Mouse (Mus musculus) embryonic fibroblast, embryonic 13.5 days (primary cell): ENCODE results near the gene Isy1. TPM values are rescaled to one million over a fixed set of nuclear protein-coding genes. Genes with fewer than 3 reads are reported as not detected.

Experiments
- H3K27ac ChIP-seq: 2 replicates; pipeline ENCODE4 v1.5.1; 2012; ENCODE audit warnings: low read length, control low read depth, inconsistent platforms; ENCODE audit not compliant: insufficient read depth
- H3K4me1 ChIP-seq: 2 replicates; pipeline ENCODE4 v1.6.1; 2011; ENCODE audit warnings: low read length; ENCODE audit not compliant: control insufficient read depth, insufficient read depth
- H3K4me3 ChIP-seq: 2 replicates; pipeline ENCODE4 v1.5.1; 2011; ENCODE audit warnings: mild to moderate bottlenecking, control low read depth, low read length; ENCODE audit not compliant: insufficient read depth
- CTCF ChIP-seq: IDR thresholded peaks from 2 replicates; pipeline ENCODE4 v1.5.1; 2011; ENCODE audit warnings: mild to moderate bottlenecking, control low read depth, low read length, moderate library complexity, borderline replicate concordance; ENCODE audit not compliant: insufficient read depth
- POLR2A ChIP-seq: IDR thresholded peaks from 2 replicates; pipeline ENCODE4 v1.6.1; 2011; ENCODE audit warnings: low read depth, mild to moderate bottlenecking, control low read depth, low read length, moderate library complexity
- polyA plus RNA-seq: library from polyadenylated mRNA; stranded (reverse); fragments of >200 nt; gene quantifications from 2 replicates; pipeline ENCODE4 v1.2.4, GENCODE M21; 2011; ENCODE audit warnings: low read depth; ENCODE audit not compliant: missing spikeins, insufficient read length

Isy1 gene
- polyA plus RNA-seq, 1 experiment, result 48.9 TPM

DNA sequence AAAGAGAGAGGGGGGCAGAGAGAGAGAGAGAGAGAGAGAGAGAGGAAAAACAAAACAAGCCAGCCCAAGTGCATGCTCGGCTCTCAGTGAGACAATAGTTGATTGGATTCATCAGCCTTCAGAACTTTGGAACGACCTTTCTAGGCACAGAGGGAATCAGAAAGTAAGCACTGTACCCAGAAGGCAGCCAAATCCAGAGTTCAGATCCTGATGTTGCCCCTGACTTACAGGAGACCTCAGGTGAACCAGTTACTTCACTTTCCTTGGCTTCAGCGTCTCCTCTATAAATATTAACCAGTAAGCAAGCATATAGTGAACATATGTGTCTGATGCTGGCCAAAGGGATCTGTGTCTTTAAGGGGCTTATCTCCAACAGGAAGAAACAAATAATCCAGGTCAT, 30.1 kb downstream of the Isy1 start:
- TF ChIP-seq POLR2A (no peak), CTCF (no peak)
- peaks cover 8% of the 10 kb centered on the region; the same call in 1 of the 2 replicates for H3K4me1 ChIP-seq

DNA sequence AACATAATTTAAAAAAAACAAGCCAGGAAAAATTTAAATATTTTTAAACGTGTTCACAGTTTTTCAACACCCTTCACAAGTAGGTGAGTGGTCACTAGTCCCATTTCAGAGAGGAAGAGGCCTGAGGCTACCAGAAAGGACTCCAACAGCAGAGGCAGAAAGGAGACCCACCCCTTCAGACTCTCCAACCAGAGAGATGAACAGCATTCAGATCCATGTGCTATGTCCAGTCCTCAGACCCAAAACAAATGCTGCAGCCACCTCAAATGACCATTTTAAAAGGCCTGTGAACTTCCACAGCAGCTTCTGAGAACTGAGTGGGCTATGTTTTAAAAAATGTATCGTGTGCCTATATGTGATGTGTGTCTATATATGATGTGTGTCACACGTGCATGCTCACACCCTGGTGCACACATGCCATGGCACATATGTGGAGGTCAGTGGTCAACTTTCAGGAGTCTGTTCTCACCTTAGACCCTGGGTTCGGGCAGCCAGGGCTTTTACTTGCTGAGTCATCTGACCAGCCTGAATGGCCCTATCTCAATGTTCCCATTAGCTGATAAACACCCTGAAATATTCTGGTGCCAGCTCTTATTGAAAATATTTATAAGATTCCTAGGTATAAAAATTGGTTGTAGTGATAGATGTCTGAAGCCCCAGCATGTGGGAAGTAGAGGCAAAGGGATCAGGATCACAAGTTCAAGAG, 30.7 kb downstream of the Isy1 start:
- no peak overlapping the region for H3K27ac ChIP-seq
- H3K4me1 ChIP-seq, result peaks cover 4% of the 10 kb centered on the region; the same call in 1 of the 2 replicates
- TF ChIP-seq POLR2A, result no peak
- no peak for TF ChIP-seq CTCF
- no peak overlapping the region for H3K4me3 ChIP-seq

More for the DNA sequence above, 30.1 kb downstream of the Isy1 start:
- Histone ChIP-seq H3K4me3 (no peak overlapping the region), H3K27ac (no peak overlapping the region)

DNA sequence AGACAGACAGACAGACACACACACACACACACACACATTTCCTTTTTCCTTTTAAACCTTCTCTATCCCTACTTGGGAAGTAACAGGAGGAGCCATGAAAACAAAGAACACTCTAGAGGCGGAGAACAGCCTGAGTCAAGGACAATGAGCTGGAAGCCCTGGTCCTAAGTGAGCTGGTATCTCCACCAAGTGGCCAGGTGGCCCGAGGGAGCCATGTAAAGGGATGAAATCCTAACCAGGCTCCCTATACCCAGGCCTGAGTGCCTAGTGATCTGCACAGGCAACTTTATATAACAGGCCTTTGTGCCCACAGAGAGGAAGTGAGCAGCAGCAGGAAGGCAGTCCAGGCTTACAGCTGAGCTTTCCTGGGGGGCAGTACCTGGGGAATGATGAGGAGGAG, 31.7 kb downstream of the Isy1 start:
- Histone ChIP-seq H3K27ac (no peak overlapping the region), H3K4me1 (0 out of 2 replicates have a peak, but pooled peaks cover 4% of the 10 kb centered on the region), H3K4me3 (no peak overlapping the region)
- no peak for TF ChIP-seq CTCF
- no peak for TF ChIP-seq POLR2A

DNA sequence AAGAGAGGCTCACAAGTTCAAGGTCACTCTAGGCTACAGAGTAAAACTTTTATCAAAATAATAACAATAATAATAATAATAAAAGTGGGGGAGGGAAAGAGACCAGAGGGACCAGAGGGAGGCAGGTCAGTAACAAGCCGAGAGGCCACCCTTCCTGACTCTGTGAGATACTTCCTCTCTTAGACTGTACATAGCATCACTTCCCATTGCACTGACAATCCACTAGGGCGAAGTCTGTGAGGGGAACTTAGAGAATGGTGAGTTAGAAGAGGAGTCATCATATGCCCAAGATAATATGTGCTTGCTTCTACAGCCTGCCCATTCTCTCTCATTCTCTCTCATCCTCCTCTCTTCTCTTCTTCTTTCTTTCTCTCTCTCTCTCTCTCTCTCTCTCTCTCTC, 32.6 kb downstream of the Isy1 start:
- Histone ChIP-seq H3K4me3 (no peak overlapping the region), H3K27ac (no peak overlapping the region), H3K4me1 (0 out of 2 replicates have a peak, but pooled peaks cover 4% of the 10 kb centered on the region)
- no peak for TF ChIP-seq POLR2A
- TF ChIP-seq CTCF, result no peak

DNA sequence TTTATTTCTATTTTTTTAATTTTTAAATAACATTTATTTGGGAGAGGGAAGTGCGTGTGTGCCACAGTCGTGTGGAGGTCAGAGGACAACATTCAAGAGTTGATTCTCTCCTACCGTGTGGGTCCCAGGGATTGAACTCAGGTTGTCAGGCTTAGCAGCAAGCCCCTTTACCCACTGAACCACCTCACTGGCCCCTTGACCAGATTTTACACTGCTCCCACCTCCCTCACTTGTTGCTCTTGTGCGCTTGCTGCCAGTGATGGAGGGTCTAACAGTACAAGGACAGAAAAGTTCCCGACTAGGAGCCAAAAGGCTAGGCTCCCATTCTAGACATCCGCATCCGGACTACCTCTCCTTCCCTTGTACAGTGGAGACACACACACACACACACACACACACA, 33.1 kb downstream of the Isy1 start:
- H3K4me3 ChIP-seq, result no peak overlapping the region
- 0 out of 2 replicates have a peak, but pooled peaks cover 4% of the 10 kb centered on the region for H3K4me1 ChIP-seq
- no peak for TF ChIP-seq CTCF
- no peak for TF ChIP-seq POLR2A
- H3K27ac ChIP-seq, result no peak overlapping the region

GRCm38 (mm10) chr6:87804886-87805285, 33.7 kb downstream of the Isy1 start:
- Histone ChIP-seq H3K4me1 (0 out of 2 replicates have a peak, but pooled peaks cover 3% of the 10 kb centered on the region), H3K27ac (no peak overlapping the region), H3K4me3 (no peak overlapping the region)
- TF ChIP-seq CTCF (no peak), POLR2A (no peak)

DNA sequence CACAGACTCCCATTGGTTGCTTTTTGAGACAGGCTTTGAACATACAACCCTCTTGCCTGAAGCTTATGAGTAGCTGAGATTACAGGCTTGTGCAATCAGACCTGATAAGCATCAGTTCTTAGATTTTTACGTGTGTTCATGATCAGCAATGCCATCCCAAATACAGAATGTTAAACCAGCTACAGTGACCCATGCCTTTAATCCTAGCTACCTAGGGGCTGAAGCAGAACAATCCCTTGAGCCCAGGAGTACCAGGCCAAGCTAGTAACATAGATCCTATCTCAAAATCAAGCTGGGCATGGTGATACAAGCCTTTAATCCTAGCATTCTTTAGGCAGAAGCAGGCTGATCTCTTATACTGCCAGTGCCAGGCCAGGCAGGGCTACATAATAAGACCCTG, 34.6 kb downstream of the Isy1 start:
- Histone ChIP-seq H3K4me3 (no peak overlapping the region), H3K27ac (no peak overlapping the region), H3K4me1 (no peaks in the 10 kb centered on the region)
- TF ChIP-seq POLR2A, result no peak
- TF ChIP-seq CTCF, result no peak

GRCm38 (mm10) chr6:87802462-87802861, 36.1 kb downstream of the Isy1 start:
- TF ChIP-seq CTCF, result no peak
- H3K27ac ChIP-seq, result no peak overlapping the region
- H3K4me1 ChIP-seq, result no peaks in the 10 kb centered on the region
- H3K4me3 ChIP-seq, result no peak overlapping the region

DNA sequence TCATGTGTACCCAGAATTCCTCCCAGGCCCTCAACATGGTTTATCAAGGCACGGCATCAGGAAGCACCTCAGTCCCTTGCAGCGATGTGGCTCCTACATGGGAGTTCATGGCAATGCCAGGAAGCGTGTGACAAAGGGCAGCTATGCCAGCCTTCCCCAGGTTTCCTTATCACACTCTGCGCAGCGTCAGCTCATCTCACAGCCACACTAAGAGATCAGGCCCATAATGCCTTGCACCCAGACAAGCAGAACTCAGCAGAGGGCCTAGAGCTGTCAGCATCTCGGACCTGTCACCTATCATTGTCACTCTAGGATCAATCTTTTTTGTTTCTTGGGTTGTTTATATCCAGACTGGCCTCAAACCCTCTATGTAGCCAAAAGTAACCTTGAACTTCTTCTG, 39.0 kb downstream of the Isy1 start:
- no peak for TF ChIP-seq POLR2A
- no peak for TF ChIP-seq CTCF
- Histone ChIP-seq H3K4me1 (no peaks in the 10 kb centered on the region), H3K27ac (no peak overlapping the region), H3K4me3 (no peak overlapping the region)

GRCm38 (mm10) chr6:87797321-87797720, 41.3 kb downstream of the Isy1 start:
- no peak overlapping the region for H3K27ac ChIP-seq
- H3K4me3 ChIP-seq, result no peak overlapping the region
- TF ChIP-seq POLR2A (no peak), CTCF (no peak)
- no peaks in the 10 kb centered on the region for H3K4me1 ChIP-seq
